Mouse (Mus musculus): ENCODE measurements at regions not wholly inside any gene's neighbourhood (a gene's known extent, or its start where the extent isn't known, plus 50 kb on each side); places are given as distances from the start of the nearest gene placed in this dataset.
A peak's percentile ranks its signal among the peaks of the same experiment; 100 is the strongest.

- no peaks in the 10 kb centered on the region for H3K9me3 ChIP-seq (replicated peaks)
- peak overlapping the region; percentile 37; the same call in 1 of the 2 replicates for H3K27ac ChIP-seq
- 50% methylated on average over 8 of the region's 8 CpGs for WGBS
- no peaks in the 10 kb centered on the region for H3K36me3 ChIP-seq
- no peak overlapping the region for H3K9ac ChIP-seq
- no peaks in the 10 kb centered on the region for H3K27me3 ChIP-seq
- H3K4me2 ChIP-seq, result no peak overlapping the region
- H3K4me3 ChIP-seq, result no peak overlapping the region
- no peaks in the 10 kb centered on the region for H3K4me1 ChIP-seq (replicated peaks)
- peak; percentile 53; the same call in 1 of the 2 replicates for ATAC-seq (replicated peaks; ENCODE audit: insufficient number of reproducible peaks, insufficient read depth, low FRiP score, low read depth)
Observed at GRCm38 (mm10) chr19:19199534-19199933, 88.5 kb upstream of the Rorb start.

DNA sequence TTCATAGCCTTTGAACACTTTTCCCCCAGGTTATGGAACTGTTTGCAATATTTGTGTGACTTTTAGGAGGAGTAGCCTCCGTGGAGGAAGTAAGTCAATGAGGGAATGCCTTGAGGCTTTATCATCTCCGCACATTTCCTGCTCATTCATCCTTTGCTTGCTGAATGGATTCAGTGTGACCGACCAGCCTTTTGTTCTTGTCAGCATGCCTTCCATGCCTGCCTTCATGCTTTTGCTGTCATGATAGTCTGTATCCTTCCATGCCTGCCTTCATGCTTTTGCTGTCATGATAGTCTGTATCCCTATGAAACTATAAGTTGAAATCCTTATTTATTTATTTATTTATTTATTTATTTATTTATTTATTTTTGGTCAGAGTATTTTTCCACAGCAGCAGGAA, 87.8 kb upstream of the Rorb start:
- H3K27me3 ChIP-seq, result no peaks in the 10 kb centered on the region

GRCm38 (mm10) chr19:19194728-19195127, 83.7 kb upstream of the Rorb start:
- WGBS, result 42% methylated on average over 10 of the region's 10 CpGs
- no peak overlapping the region for H3K27ac ChIP-seq
- ATAC-seq (replicated peaks; ENCODE audit: insufficient number of reproducible peaks, insufficient read depth, low FRiP score, low read depth), result no peak
- H3K36me3 ChIP-seq, result no peaks in the 10 kb centered on the region
- H3K9ac ChIP-seq, result no peak overlapping the region
- H3K27me3 ChIP-seq, result no peaks in the 10 kb centered on the region
- no peak overlapping the region for H3K4me2 ChIP-seq
- H3K4me3 ChIP-seq, result no peak overlapping the region
- no peaks in the 10 kb centered on the region for H3K9me3 ChIP-seq (replicated peaks)
- H3K4me1 ChIP-seq (replicated peaks), result no peaks in the 10 kb centered on the region

More for the DNA sequence above, 87.8 kb upstream of the Rorb start:
- no peaks in the 10 kb centered on the region for H3K4me1 ChIP-seq (replicated peaks)
- H3K36me3 ChIP-seq, result no peaks in the 10 kb centered on the region
- WGBS, result 59% methylated on average over 3 of the region's 3 CpGs
- no peak for ATAC-seq (replicated peaks; ENCODE audit: insufficient number of reproducible peaks, insufficient read depth, low FRiP score, low read depth)
- H3K27ac ChIP-seq, result no peak overlapping the region
- no peaks in the 10 kb centered on the region for H3K9me3 ChIP-seq (replicated peaks)
- no peak overlapping the region for H3K4me3 ChIP-seq
- no peak overlapping the region for H3K4me2 ChIP-seq
- no peak overlapping the region for H3K9ac ChIP-seq

DNA sequence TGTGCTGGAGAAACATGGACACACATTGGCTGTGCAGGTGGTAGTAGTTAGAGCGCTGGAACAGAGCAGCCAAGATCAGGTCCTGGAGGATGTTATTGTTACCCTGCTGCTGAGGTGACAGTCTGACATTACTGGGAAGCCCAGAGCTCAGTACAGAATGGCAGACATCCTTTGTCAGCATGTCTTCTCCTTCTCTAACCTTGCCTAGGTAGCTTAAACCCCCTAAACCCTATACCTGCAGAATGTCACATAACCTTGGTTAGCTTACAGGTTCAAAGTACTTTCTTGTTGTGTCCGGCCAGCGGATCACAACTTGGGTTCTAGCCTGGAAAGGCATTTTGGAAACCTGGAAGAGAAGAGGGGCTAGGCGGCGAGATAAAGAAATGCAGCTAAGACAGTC, 83.3 kb upstream of the Rorb start:
- Histone ChIP-seq H3K9ac (no peak overlapping the region), H3K4me1 (replicated peaks) (no peaks in the 10 kb centered on the region), H3K9me3 (replicated peaks) (no peaks in the 10 kb centered on the region), H3K27me3 (no peaks in the 10 kb centered on the region), H3K36me3 (no peaks in the 10 kb centered on the region), H3K4me2 (no peak overlapping the region), H3K27ac (no peak overlapping the region), H3K4me3 (no peak overlapping the region)
- ATAC-seq (replicated peaks; ENCODE audit: insufficient number of reproducible peaks, insufficient read depth, low FRiP score, low read depth), result no peak
- WGBS, result 57% methylated on average over 5 of the region's 5 CpGs

- 0 out of 2 replicates have a peak, but pooled peaks cover 2% of the 10 kb centered on the region for H3K9me3 ChIP-seq (replicated peaks)
- H3K4me3 ChIP-seq, result no peak overlapping the region
- H3K27ac ChIP-seq, result no peak overlapping the region
- H3K9ac ChIP-seq, result no peak overlapping the region
- no peak overlapping the region for H3K4me2 ChIP-seq
- WGBS, result 63% methylated on average over 1 of the region's 1 CpGs
- no peaks in the 10 kb centered on the region for H3K36me3 ChIP-seq
- no peaks in the 10 kb centered on the region for H3K4me1 ChIP-seq (replicated peaks)
- H3K27me3 ChIP-seq, result no peaks in the 10 kb centered on the region
- ATAC-seq (replicated peaks; ENCODE audit: insufficient number of reproducible peaks, insufficient read depth, low FRiP score, low read depth), result no peak
Observed at GRCm38 (mm10) chr19:19172767-19173166, 61.8 kb upstream of the Rorb start.

DNA sequence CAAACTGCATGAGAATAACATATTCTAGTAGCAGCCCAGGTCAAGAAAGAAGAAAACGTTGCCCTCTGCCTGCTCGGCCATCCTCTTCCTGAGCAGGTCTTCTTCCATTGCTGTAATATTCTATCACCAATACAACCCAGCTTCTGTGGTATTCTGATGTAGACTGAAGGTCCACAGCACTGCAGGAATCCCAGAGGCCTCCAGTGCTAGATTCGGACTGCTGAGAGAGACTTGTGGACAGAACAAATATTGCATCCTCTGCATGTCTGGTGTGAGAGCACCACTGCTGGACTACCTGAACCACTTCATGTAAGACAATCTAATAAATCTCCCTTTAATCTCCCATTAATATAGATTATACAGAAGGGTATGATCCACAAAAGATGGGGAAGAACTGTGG, 59.8 kb upstream of the Rorb start:
- Histone ChIP-seq H3K9me3 (replicated peaks) (0 out of 2 replicates have a peak, but pooled peaks cover 2% of the 10 kb centered on the region), H3K4me1 (replicated peaks) (no peaks in the 10 kb centered on the region), H3K9ac (no peak overlapping the region), H3K27ac (no peak overlapping the region), H3K4me3 (no peak overlapping the region), H3K36me3 (no peaks in the 10 kb centered on the region), H3K4me2 (no peak overlapping the region), H3K27me3 (no peaks in the 10 kb centered on the region)
- no peak for ATAC-seq (replicated peaks; ENCODE audit: insufficient number of reproducible peaks, insufficient read depth, low FRiP score, low read depth)
- 76% methylated on average over 3 of the region's 3 CpGs for WGBS
